Mouse (Mus musculus) neural tube, embryonic 14.5 days (tissue): ENCODE data around the gene Map3k11. TPM values are rescaled to one million over a fixed set of nuclear protein-coding genes. Genes with fewer than 3 reads are reported as not detected.
A peak's percentile ranks its signal among the peaks of the same experiment; 100 is the strongest.

Experiments
- ATAC-seq: fragments of 200-750 bp; cut with Nextera tagmentation; 2 replicates; pipeline ENCODE4 v1.8.0; 2017; ENCODE audit warnings: low read depth, mild to moderate bottlenecking, moderate TSS enrichment, moderate library complexity
- H3K27ac ChIP-seq: fragments of 300-500 bp; sonication (generic); 2 replicates; pipeline ENCODE4 v1.5.1; 2014; ENCODE audit warnings: low read depth, mild to moderate bottlenecking, control low read depth, low read length, moderate library complexity, mixed read lengths
- H3K27me3 ChIP-seq: fragments of 300-500 bp; sonication (generic); 2 replicates; pipeline ENCODE4 v1.6.1; 2014; ENCODE audit warnings: low read length; ENCODE audit not compliant: control insufficient read depth, insufficient read depth
- H3K36me3 ChIP-seq: fragments of 300-500 bp; sonication (generic); 2 replicates; pipeline ENCODE4 v1.6.1; 2014; ENCODE audit warnings: low read length, mixed read lengths; ENCODE audit not compliant: control insufficient read depth, insufficient read depth
- H3K4me1 ChIP-seq: fragments of 300-500 bp; sonication (generic); 2 replicates; pipeline ENCODE4 v1.6.1; 2014; ENCODE audit warnings: low read length; ENCODE audit not compliant: control insufficient read depth, insufficient read depth
- H3K4me2 ChIP-seq: fragments of 300-500 bp; sonication (generic); 2 replicates; pipeline ENCODE4 v1.6.1; 2014; ENCODE audit warnings: mild to moderate bottlenecking, low read depth, low read length, control low read depth
- H3K4me3 ChIP-seq: fragments of 300-500 bp; sonication (generic); 2 replicates; pipeline ENCODE4 v1.5.1; 2014; ENCODE audit warnings: low read depth, low read length, control low read depth, mixed read lengths
- H3K9ac ChIP-seq: fragments of 300-500 bp; sonication (generic); replicated peaks from 2 replicates; pipeline ENCODE4 v1.6.1; 2014; ENCODE audit warnings: low read depth, mild to moderate bottlenecking, control low read depth, low read length, mixed read lengths
- H3K9me3 ChIP-seq: fragments of 300-500 bp; sonication (generic); 2 replicates; pipeline ENCODE4 v1.6.1; 2016; ENCODE audit warnings: low read length; ENCODE audit not compliant: control insufficient read depth
- WGBS: fragments of 180-500 bp; shearing (Covaris S2); extraction: QIAGEN DNeasy Blood & Tissue Kit; methylation state at CpG from one replicate; pipeline ENCODE4 v1.1.7; 2014; 5-methylcytosine and 5-hydroxymethylcytosine counted together
- polyA plus RNA-seq: library from polyadenylated mRNA; unstranded; fragments of >200 nt; fragmentation: Nextera tagmentation; extraction: Ambion mirVana; gene quantifications from 2 replicates; pipeline ENCODE4 v1.2.1, GENCODE M21; 2014

Gene Map3k11
- polyA plus RNA-seq, 1 experiment from 2014 or later: 6.8 TPM

- Histone ChIP-seq H3K9ac (peak overlapping the region; percentile 18; the same call in 1 of the 2 replicates), H3K27me3 (peaks cover 4% of the 10 kb centered on the region), H3K36me3 (peaks cover 39% of the 10 kb centered on the region), H3K4me3 (peak overlapping the region; percentile 14; the same call in 1 of the 2 replicates), H3K4me1 (peaks cover 19% of the 10 kb centered on the region), H3K27ac (no peak overlapping the region; the same call in 1 of the 2 replicates), H3K4me2 (peak overlapping the region; percentile 35), H3K9me3 (no peaks in the 10 kb centered on the region)
- 66% methylated on average over 6 of the region's 6 CpGs for WGBS
- no peak for ATAC-seq
These were observed 39.2 kb upstream of the Map3k11 start for GRCm38 (mm10) chr19:5649298-5649741.

- H3K9me3 ChIP-seq: no peaks in the 10 kb centered on the region
- WGBS: 67% methylated on average over 13 of the region's 13 CpGs
- H3K9ac ChIP-seq: no peak overlapping the region
- peaks cover 17% of the 10 kb centered on the region for H3K36me3 ChIP-seq
- peaks cover 18% of the 10 kb centered on the region for H3K27me3 ChIP-seq
- H3K27ac ChIP-seq: no peak overlapping the region
- ATAC-seq: no peak
- H3K4me1 ChIP-seq: peaks cover 28% of the 10 kb centered on the region
- H3K4me3 ChIP-seq: no peak overlapping the region
- no peak overlapping the region for H3K4me2 ChIP-seq
These were observed 36.9 kb upstream of the Map3k11 start for GRCm38 (mm10) chr19:5651502-5652274.

GRCm38 (mm10) chr19:5652570-5652969 lies 36.0 kb upstream of the Map3k11 start:
- Histone ChIP-seq H3K4me1 (peaks cover 28% of the 10 kb centered on the region), H3K9me3 (no peaks in the 10 kb centered on the region), H3K27me3 (peaks cover 18% of the 10 kb centered on the region), H3K4me3 (no peak overlapping the region), H3K36me3 (peaks cover 8% of the 10 kb centered on the region), H3K4me2 (no peak overlapping the region), H3K9ac (no peak overlapping the region), H3K27ac (no peak overlapping the region)
- no peak for ATAC-seq
- WGBS: 84% methylated on average over 6 of the region's 6 CpGs

- Histone ChIP-seq H3K36me3 (peaks cover 4% of the 10 kb centered on the region; the same call in 1 of the 2 replicates), H3K4me1 (peaks cover 17% of the 10 kb centered on the region), H3K4me2 (peak overlapping the region; percentile 45), H3K27ac (no peak overlapping the region), H3K9ac (peak overlapping the region; percentile 46), H3K4me3 (peak overlapping the region; percentile 26), H3K9me3 (no peaks in the 10 kb centered on the region), H3K27me3 (peaks cover 18% of the 10 kb centered on the region)
- WGBS: 6% methylated on average over 62 of the region's 62 CpGs
- ATAC-seq: 0 out of 2 replicates have a peak, but pooled peaks have one; percentile 30
These were observed 34.4 kb upstream of the Map3k11 start for GRCm38 (mm10) chr19:5653969-5654719.

- Histone ChIP-seq H3K4me1 (peaks cover 14% of the 10 kb centered on the region; the same call in 1 of the 2 replicates), H3K27ac (no peak overlapping the region), H3K4me2 (peak overlapping the region; percentile 45), H3K9ac (peak overlapping the region; percentile 46; the same call in 1 of the 2 replicates), H3K27me3 (peaks cover 18% of the 10 kb centered on the region), H3K9me3 (no peaks in the 10 kb centered on the region), H3K4me3 (peak overlapping the region; percentile 26), H3K36me3 (peaks cover 4% of the 10 kb centered on the region; the same call in 1 of the 2 replicates)
- 11% methylated on average over 43 of the region's 43 CpGs for WGBS
- ATAC-seq: 0 out of 2 replicates have a peak, but pooled peaks have one; percentile 23
These were observed 33.7 kb upstream of the Map3k11 start for GRCm38 (mm10) chr19:5654720-5655298.

- ATAC-seq: no peak
These were observed 27.4 kb upstream of the Map3k11 start for GRCm38 (mm10) chr19:5660942-5661751.

GRCm38 (mm10) chr19:5662310-5662709 lies 26.2 kb upstream of the Map3k11 start:
- no peaks in the 10 kb centered on the region for H3K9me3 ChIP-seq
- no peaks in the 10 kb centered on the region for H3K27me3 ChIP-seq
- 80% methylated on average over 8 of the region's 8 CpGs for WGBS
- peak overlapping the region; percentile 17; the same call in 1 of the 2 replicates for H3K27ac ChIP-seq
- H3K4me3 ChIP-seq: no peak overlapping the region
- H3K4me2 ChIP-seq: peak overlapping the region; percentile 48
- ATAC-seq: no peak
- peaks cover 5% of the 10 kb centered on the region; the same call in 1 of the 2 replicates for H3K4me1 ChIP-seq
- H3K36me3 ChIP-seq: peaks cover 26% of the 10 kb centered on the region
- no peak overlapping the region for H3K9ac ChIP-seq

More at GRCm38 (mm10) chr19:5660942-5661751, 27.4 kb upstream of the Map3k11 start:
- H3K36me3 ChIP-seq: peaks cover 16% of the 10 kb centered on the region
- 83% methylated on average over 16 of the region's 16 CpGs for WGBS
- no peak overlapping the region for H3K9ac ChIP-seq
- no peaks in the 10 kb centered on the region for H3K9me3 ChIP-seq
- H3K4me1 ChIP-seq: peaks cover 5% of the 10 kb centered on the region; the same call in 1 of the 2 replicates
- H3K4me2 ChIP-seq: peak overlapping the region; percentile 8; the same call in 1 of the 2 replicates
- H3K27me3 ChIP-seq: no peaks in the 10 kb centered on the region; the same call in 1 of the 2 replicates
- no peak overlapping the region for H3K27ac ChIP-seq
- H3K4me3 ChIP-seq: no peak overlapping the region
